19 mouse cellular contexts compared by ENCODE assay signal in genomic region chr14:35453702-35454101, GRCm38 (mm10).
"Had no signal": no experiment of that assay in that cellular context is flagged by ENCODE, and none has a peak within 500 bp of the region (broad histone marks: within the 10 kb centered on the region; RNA-seq: fewer than 3 reads in every experiment).

No protein-coding gene starts in this region.

- H3K4me3 ChIP-seq: kidney, embryonic 15.5 days; limb, embryonic 12.5 days; liver, embryonic 13.5 days; lung, embryonic 15.5 days; megakaryocyte, embryonic 14.5 days; midbrain, embryonic 15.5 days; neural tube, embryonic 13.5 days had no signal

- H3K27ac ChIP-seq: hindbrain, postnatal 0 days; kidney, embryonic 15.5 days; limb, embryonic 12.5 days; liver, embryonic 13.5 days; lung, embryonic 15.5 days; macrophage; midbrain, embryonic 15.5 days; neural tube, embryonic 13.5 days; stomach, postnatal 0 days had no signal

- DNase-seq: kidney, adult 2 months; kidney, postnatal 14 days; layer of hippocampus, adult 9-11 months; liver; liver, embryonic 13.5 days; liver, postnatal 0 days; lung, postnatal 14 days; retina, postnatal 1 day; thymus, adult 18-20 months; thymus, postnatal 14 days had no signal
